Mouse (Mus musculus) lung, embryonic 15.5 days (tissue): ENCODE measurements around the gene Ophn1. TPM values are rescaled to one million over a fixed set of nuclear protein-coding genes. Genes with fewer than 3 reads are reported as not detected.

ENCODE experiments used
- ATAC-seq: fragments of 200-750 bp; cut with Nextera tagmentation; 2 replicates; pipeline ENCODE4 v1.8.0; 2017; ENCODE audit warnings: moderate number of reproducible peaks, borderline replicate concordance; ENCODE audit not compliant: low FRiP score, low TSS enrichment; ENCODE audit errors: extremely low read depth
- H3K27ac ChIP-seq: fragments of 300-500 bp; sonication (generic); 2 replicates; pipeline ENCODE4 v1.5.1; 2015; ENCODE audit warnings: moderate library complexity, mild to moderate bottlenecking, inconsistent platforms
- H3K27me3 ChIP-seq: fragments of 300-500 bp; sonication (generic); 2 replicates; pipeline ENCODE4 v1.6.1; 2015; ENCODE audit warnings: inconsistent platforms
- H3K36me3 ChIP-seq: fragments of 300-500 bp; sonication (generic); 2 replicates; pipeline ENCODE4 v1.6.1; 2015; ENCODE audit warnings: inconsistent platforms
- H3K4me1 ChIP-seq: fragments of 300-500 bp; sonication (generic); 2 replicates; pipeline ENCODE4 v1.6.1; 2015; ENCODE audit warnings: inconsistent platforms
- H3K4me2 ChIP-seq: fragments of 300-500 bp; sonication (generic); 2 replicates; pipeline ENCODE4 v1.6.1; 2015; ENCODE audit warnings: inconsistent platforms, mild to moderate bottlenecking, moderate library complexity
- H3K4me3 ChIP-seq: fragments of 300-500 bp; sonication (generic); 2 replicates; pipeline ENCODE4 v1.5.1; 2015; ENCODE audit warnings: mild to moderate bottlenecking, inconsistent platforms
- H3K9ac ChIP-seq: fragments of 300-500 bp; sonication (generic); 2 replicates; pipeline ENCODE4 v1.6.1; 2015; ENCODE audit warnings: inconsistent platforms
- H3K9me3 ChIP-seq: fragments of 300-500 bp; sonication (generic); 2 replicates; pipeline ENCODE4 v1.6.1; 2016; ENCODE audit warnings: inconsistent platforms
- WGBS: fragments of 180-500 bp; shearing (Covaris S2); methylation state at CpG from one replicate; pipeline ENCODE4 v1.1.7; 2015; 5-methylcytosine and 5-hydroxymethylcytosine counted together
- polyA plus RNA-seq: library from polyadenylated mRNA; unstranded; fragments of >200 nt; fragmentation: Nextera tagmentation; extraction: Ambion mirVana; gene quantifications from 2 replicates; pipeline ENCODE4 v1.2.1, GENCODE M21; 2015

Gene Ophn1
- 16.8 and 17.8 TPM in 2 replicates for polyA plus RNA-seq

- Histone ChIP-seq H3K36me3 (no peaks in the 10 kb centered on the region), H3K27ac (peak within 1 kb of the TSS; percentile 68), H3K9ac (peak within 1 kb of the TSS; percentile 41), H3K4me1 (no peaks in the 10 kb centered on the region), H3K4me3 (peak within 1 kb of the TSS; percentile 49), H3K9me3 (no peaks in the 10 kb centered on the region), H3K4me2 (peak within 1 kb of the TSS; percentile 59), H3K27me3 (peaks cover 13% of the 10 kb centered on the region; the same call in 1 of the 2 replicates)
- peak; percentile 95 for ATAC-seq
- 11% methylated on average over 47 of the region's 48 CpGs for WGBS
Observed at GRCm38 (mm10) chrX:98890406-98891116, at the start of gene Ophn1. TSS of gene Ophn1 (minus strand) at chrX:98891025.

GRCm38 (mm10) chrX:98937555-98938294 lies 46.9 kb upstream of the Ophn1 start:
- peak overlapping the region; percentile 72 for H3K9ac ChIP-seq
- H3K4me2 ChIP-seq, result peak overlapping the region; percentile 62
- ATAC-seq, result peak; percentile 90
- H3K36me3 ChIP-seq, result peaks cover 9% of the 10 kb centered on the region; the same call in 1 of the 2 replicates
- no peaks in the 10 kb centered on the region for H3K4me1 ChIP-seq
- H3K27me3 ChIP-seq, result no peaks in the 10 kb centered on the region
- WGBS, result 15% methylated on average over 57 of the region's 57 CpGs
- H3K9me3 ChIP-seq, result no peaks in the 10 kb centered on the region
- H3K27ac ChIP-seq, result peak overlapping the region; percentile 96
- H3K4me3 ChIP-seq, result peak overlapping the region; percentile 65

GRCm38 (mm10) chrX:98936707-98937554 lies 46.1 kb upstream of the Ophn1 start:
- WGBS, result 25% methylated on average over 66 of the region's 66 CpGs
- Histone ChIP-seq H3K36me3 (peaks cover 2% of the 10 kb centered on the region; the same call in 1 of the 2 replicates), H3K9ac (peak overlapping the region; percentile 65), H3K4me1 (no peaks in the 10 kb centered on the region), H3K4me2 (peak overlapping the region; percentile 62), H3K27me3 (no peaks in the 10 kb centered on the region), H3K27ac (peak overlapping the region; percentile 96), H3K4me3 (peak overlapping the region; percentile 65), H3K9me3 (no peaks in the 10 kb centered on the region)
- peak; percentile 94 for ATAC-seq

GRCm38 (mm10) chrX:98936101-98936500 lies 45.3 kb upstream of the Ophn1 start, which contains the start of gene Yipf6:
TSS of gene Yipf6 (plus strand) at chrX:98936316.
- no peaks in the 10 kb centered on the region for H3K9me3 ChIP-seq
- H3K27ac ChIP-seq, result peak within 1 kb of the TSS; percentile 96
- H3K9ac ChIP-seq, result peak within 1 kb of the TSS; percentile 65
- WGBS, result 59% methylated on average over 3 of the region's 3 CpGs
- no peaks in the 10 kb centered on the region for H3K36me3 ChIP-seq
- H3K4me3 ChIP-seq, result peak within 1 kb of the TSS; percentile 65
- no peaks in the 10 kb centered on the region for H3K4me1 ChIP-seq
- no peak for ATAC-seq
- H3K4me2 ChIP-seq, result peak within 1 kb of the TSS; percentile 62
- H3K27me3 ChIP-seq, result no peaks in the 10 kb centered on the region

DNA sequence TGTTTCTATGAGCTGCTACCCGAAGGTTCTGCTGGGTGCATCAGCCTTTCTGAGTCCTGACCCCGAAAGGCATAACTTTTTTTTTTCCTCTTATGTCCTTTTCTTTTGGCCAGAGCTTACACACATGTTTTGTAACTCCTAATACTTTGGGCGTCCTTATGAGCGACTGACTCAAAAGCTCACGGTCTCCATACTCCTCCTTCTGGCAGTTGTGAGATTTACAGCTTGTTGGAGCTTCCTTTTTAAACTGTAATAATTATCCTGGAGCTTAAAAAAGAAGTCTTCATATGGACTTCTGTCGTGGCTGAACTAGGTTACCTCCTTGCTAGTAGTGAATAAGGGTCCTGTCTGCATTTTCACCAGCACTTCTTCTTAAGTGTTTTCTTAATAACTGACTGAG lies 28.6 kb upstream of the Ophn1 start:
- no peak overlapping the region for H3K9ac ChIP-seq
- H3K4me3 ChIP-seq, result no peak overlapping the region
- no peak overlapping the region for H3K27ac ChIP-seq
- H3K4me1 ChIP-seq, result no peaks in the 10 kb centered on the region
- 10% methylated on average over 6 of the region's 6 CpGs for WGBS
- no peaks in the 10 kb centered on the region for H3K9me3 ChIP-seq
- no peaks in the 10 kb centered on the region for H3K27me3 ChIP-seq
- no peak overlapping the region for H3K4me2 ChIP-seq
- no peaks in the 10 kb centered on the region for H3K36me3 ChIP-seq
- ATAC-seq, result no peak

- ATAC-seq, result no peak
- no peak overlapping the region for H3K27ac ChIP-seq
- no peak overlapping the region for H3K9ac ChIP-seq
- no peak overlapping the region for H3K4me3 ChIP-seq
- H3K4me2 ChIP-seq, result no peak overlapping the region
- no peaks in the 10 kb centered on the region for H3K36me3 ChIP-seq
- H3K4me1 ChIP-seq, result no peaks in the 10 kb centered on the region
- H3K27me3 ChIP-seq, result no peaks in the 10 kb centered on the region
- H3K9me3 ChIP-seq, result no peaks in the 10 kb centered on the region
- WGBS, result 25% methylated on average over 1 of the region's 1 CpGs
Observed at GRCm38 (mm10) chrX:98908910-98909309, 18.1 kb upstream of the Ophn1 start.

- 87% methylated on average over 6 of the region's 6 CpGs for WGBS
- no peaks in the 10 kb centered on the region for H3K27me3 ChIP-seq
Observed at GRCm38 (mm10) chrX:98904226-98904625, 13.4 kb upstream of the Ophn1 start.

DNA sequence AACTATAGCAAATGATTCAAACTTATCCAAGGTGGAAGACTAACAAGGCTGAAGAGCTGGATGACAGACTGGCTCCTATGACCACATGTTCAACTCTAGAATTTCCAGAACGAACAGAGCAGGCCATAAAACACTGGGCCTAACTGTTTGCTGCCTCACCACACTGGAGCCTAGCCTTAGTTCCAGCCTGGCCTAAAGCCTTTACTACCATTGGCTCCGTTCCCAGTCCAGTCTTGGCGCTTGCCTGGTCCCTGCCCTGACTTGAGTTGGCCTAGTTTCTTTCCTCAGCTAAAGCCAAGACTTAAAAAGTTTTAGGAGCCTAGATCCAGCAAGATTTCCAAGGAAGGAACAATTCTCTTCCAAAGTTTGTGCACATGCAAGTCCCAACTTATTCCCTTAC lies 7.5 kb upstream of the Ophn1 start:
- Histone ChIP-seq H3K27me3 (no peaks in the 10 kb centered on the region), H3K9ac (no peak overlapping the region), H3K4me3 (no peak overlapping the region), H3K36me3 (no peaks in the 10 kb centered on the region), H3K9me3 (no peaks in the 10 kb centered on the region), H3K27ac (no peak overlapping the region), H3K4me1 (no peaks in the 10 kb centered on the region), H3K4me2 (no peak overlapping the region)
- 61% methylated on average over 3 of the region's 3 CpGs for WGBS
- ATAC-seq, result no peak

More at GRCm38 (mm10) chrX:98904226-98904625, 13.4 kb upstream of the Ophn1 start:
- no peaks in the 10 kb centered on the region for H3K9me3 ChIP-seq
- no peak overlapping the region for H3K27ac ChIP-seq
- no peak overlapping the region for H3K4me2 ChIP-seq
- no peak overlapping the region for H3K9ac ChIP-seq
- no peak for ATAC-seq
- no peaks in the 10 kb centered on the region for H3K4me1 ChIP-seq
- no peaks in the 10 kb centered on the region for H3K36me3 ChIP-seq
- no peak overlapping the region for H3K4me3 ChIP-seq

DNA sequence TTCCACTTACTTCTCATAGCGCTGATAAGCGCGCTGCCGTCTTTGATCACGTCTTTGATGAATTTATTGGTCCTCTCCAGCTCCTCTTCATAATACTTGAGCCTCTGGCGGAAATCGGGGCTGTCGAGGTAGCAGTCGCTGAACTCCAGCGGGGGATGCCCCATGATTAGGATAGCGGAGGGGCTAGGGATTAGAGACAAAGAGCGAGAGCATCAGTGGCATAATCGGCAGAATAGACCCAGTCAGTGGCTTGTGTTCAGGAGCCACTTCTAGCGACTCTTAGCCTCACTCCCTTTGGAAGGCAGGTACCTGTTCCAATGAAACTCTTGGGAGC lies 786 bp downstream of the Ophn1 start:
- H3K9me3 ChIP-seq, result no peaks in the 10 kb centered on the region
- peak overlapping the region; percentile 59 for H3K4me2 ChIP-seq
- 10% methylated on average over 14 of the region's 14 CpGs for WGBS
- ATAC-seq, result peak; percentile 6; the same call in 1 of the 2 replicates
- no peaks in the 10 kb centered on the region for H3K36me3 ChIP-seq
- peak overlapping the region; percentile 41 for H3K9ac ChIP-seq
- H3K27me3 ChIP-seq, result peaks cover 13% of the 10 kb centered on the region; the same call in 1 of the 2 replicates
- H3K4me1 ChIP-seq, result no peaks in the 10 kb centered on the region
- peak overlapping the region; percentile 68 for H3K27ac ChIP-seq
- H3K4me3 ChIP-seq, result peak overlapping the region; percentile 49

- Histone ChIP-seq H3K4me2 (no peak overlapping the region), H3K9ac (no peak overlapping the region), H3K36me3 (no peaks in the 10 kb centered on the region), H3K4me3 (no peak overlapping the region), H3K27ac (no peak overlapping the region), H3K27me3 (no peaks in the 10 kb centered on the region), H3K4me1 (no peaks in the 10 kb centered on the region), H3K9me3 (no peaks in the 10 kb centered on the region)
- 86% methylated on average over 2 of the region's 2 CpGs for WGBS
- no peak for ATAC-seq
Observed at GRCm38 (mm10) chrX:98881983-98882382, 8.8 kb downstream of the Ophn1 start.

- Histone ChIP-seq H3K9me3 (no peaks in the 10 kb centered on the region), H3K36me3 (no peaks in the 10 kb centered on the region), H3K4me3 (no peak overlapping the region), H3K4me1 (no peaks in the 10 kb centered on the region), H3K9ac (no peak overlapping the region), H3K4me2 (no peak overlapping the region), H3K27me3 (no peaks in the 10 kb centered on the region), H3K27ac (no peak overlapping the region)
- 74% methylated on average over 2 of the region's 2 CpGs for WGBS
- ATAC-seq, result no peak
Observed at GRCm38 (mm10) chrX:98881085-98881484, 9.7 kb downstream of the Ophn1 start.
